Mouse (Mus musculus) CH12.LX (cell line): ENCODE measurements at regions not wholly inside any gene's neighbourhood (a gene's known extent, or its start where the extent isn't known, plus 50 kb on each side); places are given as distances from the start of the nearest gene placed in this dataset.

Experiments
- DNase-seq: peaks from one replicate; pipeline ENCODE4 v3.0.0-alpha.2; 2013; ENCODE audit errors: extremely low read depth
- H3K27ac ChIP-seq: 2 replicates; pipeline ENCODE4 v1.5.1; 2012; ENCODE audit warnings: low read depth, mild to moderate bottlenecking, control low read depth, moderate library complexity; ENCODE audit not compliant: insufficient read depth
- H3K27me3 ChIP-seq: replicated peaks from 2 replicates; pipeline ENCODE3; 2012; ENCODE audit warnings: inconsistent platforms
- H3K36me3 ChIP-seq, 2 experiments: replicated peaks in 1 of 2; 2 replicates each; pipeline versions ENCODE3 to v1.6.1; 2012; ENCODE audit warnings: inconsistent platforms in 1 of 2, low read length in 1 of 2, mild to moderate bottlenecking in 1 of 2, mixed read lengths in 1 of 2, moderate library complexity in 1 of 2; ENCODE audit not compliant: control insufficient read depth in 1 of 2, insufficient read depth in 1 of 2
- H3K4me1 ChIP-seq, 2 experiments: 2 replicates each; pipeline ENCODE4 v1.6.1; 2012; ENCODE audit warnings: inconsistent platforms in 1 of 2, moderate library complexity in 1 of 2; ENCODE audit not compliant: insufficient read depth in 2 of 2, control insufficient read depth in 1 of 2
- H3K4me2 ChIP-seq: 2 replicates; pipeline ENCODE4 v1.6.1; 2012; ENCODE audit warnings: low read depth, mild to moderate bottlenecking, control low read depth; ENCODE audit not compliant: poor library complexity, insufficient read depth, severe bottlenecking
- H3K4me3 ChIP-seq, 3 experiments: fragments of 150-350 bp in 1 of 3; sonication (generic) in 1 of 3; replicated peaks in 1 of 3; 2 replicates each; pipeline versions ENCODE3 to v1.5.1; 2011 to 2012; ENCODE audit warnings: low read depth in 2 of 3, low read length in 2 of 3, mild to moderate bottlenecking in 2 of 3, moderate library complexity in 2 of 3, control low read depth in 1 of 3, improper control_type of control experiment in 1 of 3, inconsistent platforms in 1 of 3, mixed read lengths in 1 of 3; ENCODE audit not compliant: poor library complexity in 1 of 3
- H3K79me2 ChIP-seq: replicated peaks from 2 replicates; pipeline ENCODE4 v1.6.1; 2012; ENCODE audit warnings: mild to moderate bottlenecking, moderate library complexity; ENCODE audit not compliant: control insufficient read depth, poor library complexity, insufficient read depth, severe bottlenecking; ENCODE audit errors: extremely low read depth
- H3K9ac ChIP-seq: 2 replicates; pipeline ENCODE4 v1.6.1; 2012; ENCODE audit warnings: low read depth, mild to moderate bottlenecking, control low read depth, moderate library complexity; ENCODE audit not compliant: insufficient read depth
- H3K9me3 ChIP-seq: replicated peaks from 2 replicates; pipeline ENCODE3; 2012; ENCODE audit warnings: low read length, inconsistent platforms, mixed read lengths
- CHD2 ChIP-seq: IDR thresholded peaks from 2 replicates; pipeline ENCODE4 v1.6.1; 2011; ENCODE audit warnings: low read length, improper control_type of control experiment
- CTCF ChIP-seq, 2 experiments: IDR thresholded peaks in 1 of 2; conservative IDR thresholded peaks in 1 of 2; 2 replicates each; pipeline ENCODE4 v1.5.1; 2011 to 2012; ENCODE audit warnings: low read depth in 2 of 2, low read length in 2 of 2, improper control_type of control experiment in 1 of 2, inconsistent platforms in 1 of 2, mild to moderate bottlenecking in 1 of 2, moderate library complexity in 1 of 2
- E2F4 ChIP-seq: IDR thresholded peaks from 2 replicates; pipeline ENCODE4 v1.6.1; 2011; ENCODE audit warnings: low read depth, low read length, improper control_type of control experiment; ENCODE audit not compliant: insufficient replicate concordance
- EP300 ChIP-seq: IDR thresholded peaks from 2 replicates; pipeline ENCODE4 v1.6.1; 2011; ENCODE audit warnings: low read length, improper control_type of control experiment
- ETS1 ChIP-seq: conservative IDR thresholded peaks from 2 replicates; pipeline ENCODE4 v1.6.1; 2012; ENCODE audit warnings: low read depth, mild to moderate bottlenecking, inconsistent platforms, low read length, improper control_type of control experiment, moderate library complexity
- JUN ChIP-seq: IDR thresholded peaks from 2 replicates; pipeline ENCODE4 v1.6.1; 2011; ENCODE audit warnings: low read depth, mild to moderate bottlenecking, low read length, improper control_type of control experiment, moderate library complexity; ENCODE audit not compliant: insufficient read depth
- MAFK ChIP-seq: IDR thresholded peaks from 2 replicates; pipeline ENCODE4 v1.6.1; 2011; ENCODE audit warnings: low read length, improper control_type of control experiment; ENCODE audit not compliant: insufficient replicate concordance
- MEF2A ChIP-seq: IDR thresholded peaks from 2 replicates; pipeline ENCODE4 v1.6.1; 2014; ENCODE audit warnings: low read depth, mild to moderate bottlenecking, inconsistent platforms, low read length, improper control_type of control experiment, borderline replicate concordance
- NRF1 ChIP-seq: IDR thresholded peaks from 2 replicates; pipeline ENCODE4 v1.6.1; 2014; ENCODE audit warnings: low read depth, mild to moderate bottlenecking, inconsistent platforms, low read length, improper control_type of control experiment, moderate library complexity
- POLR2A ChIP-seq: IDR thresholded peaks from 2 replicates; pipeline ENCODE4 v1.6.1; 2011; ENCODE audit warnings: low read depth, mild to moderate bottlenecking, improper control_type of control experiment, low read length
- POLR2AphosphoS2 ChIP-seq: IDR thresholded peaks from 2 replicates; pipeline ENCODE4 v1.6.1; 2011; ENCODE audit warnings: low read depth, low read length, improper control_type of control experiment
- SMC3 ChIP-seq: IDR thresholded peaks from 2 replicates; pipeline ENCODE4 v1.6.1; 2011; ENCODE audit warnings: low read depth, low read length, improper control_type of control experiment
- UBTF ChIP-seq: IDR thresholded peaks from 2 replicates; pipeline ENCODE4 v1.6.1; 2012; ENCODE audit warnings: low read depth, mild to moderate bottlenecking, inconsistent platforms, low read length, improper control_type of control experiment, moderate library complexity
- ZKSCAN1 ChIP-seq: IDR thresholded peaks from 2 replicates; pipeline ENCODE4 v1.6.1; 2012; ENCODE audit warnings: low read depth, inconsistent platforms, low read length, improper control_type of control experiment, borderline replicate concordance
- ZNF384 ChIP-seq: IDR thresholded peaks from 2 replicates; pipeline ENCODE4 v1.6.1; 2012; ENCODE audit warnings: low read depth, low read length, improper control_type of control experiment, inconsistent platforms
- dilution Hi-C: fragments of 300-500 bp; cut with MboI; formaldehyde crosslinking; loops from 2 replicates; pipeline ENCODE4 v1.14.3; 2020; ENCODE audit warnings: low sequenced_read_pairs; ENCODE audit not compliant: extremely low pct_unique_long_range_greater_than_20kb, extremely low pct_ligation_motif_present
- in situ Hi-C: fragments of 300-500 bp; cut with MboI; formaldehyde crosslinking; loops from 3 replicates; pipeline ENCODE4 v1.14.3; 2019; ENCODE audit warnings: low sequenced_read_pairs, low pct_ligation_motif_present, low pct_unique_long_range_greater_than_20kb, mixed read lengths

- Histone ChIP-seq H3K79me2 (no peaks in the 10 kb centered on the region), H3K4me2 (no peak overlapping the region), H3K9ac (no peak overlapping the region), H3K9me3 (peaks cover 2% of the 10 kb centered on the region), H3K4me1 (peaks cover 2 to 3% of the 10 kb centered on the region in 2 experiments; a peak in 2 of 4 replicates)
- DNase-seq = no peak
- in situ Hi-C loops = no loop called here
- TF ChIP-seq E2F4 (no peak), CTCF (conservative IDR thresholded peaks at IDR 0.05 in 1 of 2, IDR thresholded peaks at IDR 0.05 in 1 of 2; ENCODE audit: low read depth in 2 of 2, low read length in 2 of 2) (0 out of 4 replicates have a peak, but pooled peaks of 1 of the 2 experiments have one; percentile 15), POLR2AphosphoS2 (no peak), JUN (no peak), POLR2A (no peak), ZKSCAN1 (no peak), MAFK (no peak)
- TF ChIP-seq, all 38 proteins: peak for 1
- Histone ChIP-seq H3K4me3 (no peak overlapping the region), H3K36me3 (no peaks in the 10 kb centered on the region), H3K27ac (no peak overlapping the region), H3K27me3 (no peaks in the 10 kb centered on the region)
- dilution Hi-C loops = no loop called here
Observed at GRCm38 (mm10) chr12:52408307-52408895, 95.4 kb upstream of the Arhgap5 start.

GRCm38 (mm10) chr12:52409221-52409620 is 94.6 kb upstream of the Arhgap5 start:
- no peaks in the 10 kb centered on the region for H3K79me2 ChIP-seq
- TF ChIP-seq E2F4 = no peak
- TF ChIP-seq ZKSCAN1 = no peak
- no peak for TF ChIP-seq MEF2A
- no peak for TF ChIP-seq ETS1
- no peak for TF ChIP-seq JUN
- no peak for TF ChIP-seq CHD2
- TF ChIP-seq ZNF384 = no peak
- no peak for TF ChIP-seq SMC3
- TF ChIP-seq, all 38 proteins: peak for 0
- no peak for DNase-seq
- Histone ChIP-seq H3K27ac (no peak overlapping the region), H3K4me1 (peaks cover 2 to 3% of the 10 kb centered on the region in 2 experiments; a peak in 2 of 4 replicates), H3K9ac (no peak overlapping the region), H3K4me3 (no peak overlapping the region), H3K36me3 (no peaks in the 10 kb centered on the region), H3K4me2 (no peak overlapping the region), H3K27me3 (no peaks in the 10 kb centered on the region), H3K9me3 (peaks cover 2% of the 10 kb centered on the region)
- in situ Hi-C loops (no loop called here), dilution Hi-C loops (no loop called here)

- no peak overlapping the region for H3K9ac ChIP-seq
- H3K27ac ChIP-seq = no peak overlapping the region
- no peaks in the 10 kb centered on the region for H3K36me3 ChIP-seq
- dilution Hi-C loops (no loop called here), in situ Hi-C loops (no loop called here)
- peaks cover 6% of the 10 kb centered on the region for H3K9me3 ChIP-seq
- no peak overlapping the region for H3K4me3 ChIP-seq
- H3K79me2 ChIP-seq = no peaks in the 10 kb centered on the region
- H3K27me3 ChIP-seq = no peaks in the 10 kb centered on the region
- TF ChIP-seq EP300 (no peak), NRF1 (no peak), UBTF (no peak)
- no peak for DNase-seq
- no peak overlapping the region for H3K4me2 ChIP-seq
- peaks cover 0 to 3% of the 10 kb centered on the region in 2 experiments; a peak in 2 of 4 replicates for H3K4me1 ChIP-seq
Observed at GRCm38 (mm10) chr12:52412172-52412571, 91.6 kb upstream of the Arhgap5 start.
